Mouse (Mus musculus): ENCODE results near the gene Trcg1. TPM values are rescaled to one million over a fixed set of nuclear protein-coding genes. Genes with fewer than 3 reads are reported as not detected.

Trcg1 gene
- polyA plus RNA-seq, 1 experiment from 2014 or later = not detected

DNA sequence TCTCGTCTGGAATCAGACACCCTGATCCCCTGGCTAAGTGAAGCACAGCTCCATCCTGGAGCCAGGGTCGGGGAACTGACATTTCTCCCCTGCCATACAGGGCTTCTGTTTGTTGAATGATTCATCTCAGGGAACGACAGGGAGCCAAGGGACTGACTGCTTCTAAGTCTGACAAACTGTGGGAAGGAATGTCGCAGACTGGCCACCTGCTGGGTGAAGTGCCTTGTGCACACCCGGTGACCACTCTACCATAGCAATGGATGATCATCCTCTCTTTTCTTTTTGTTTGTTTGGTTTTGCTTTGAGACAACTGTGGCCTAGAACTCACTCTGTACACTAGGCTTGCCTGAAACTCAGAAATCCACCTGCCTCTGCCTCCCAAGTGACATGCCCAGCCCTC lies 6.6 kb downstream of the Trcg1 start:
- no peak overlapping the region for H3K4me3 ChIP-seq (ENCODE audit: low read length)
- no peaks in the 10 kb centered on the region for H3K9me3 ChIP-seq (replicated peaks; ENCODE audit: control insufficient read depth, low read length)
- H3K36me3 ChIP-seq (ENCODE audit: control insufficient read depth, insufficient read depth) = no peaks in the 10 kb centered on the region
- no peak for ATAC-seq (replicated peaks; ENCODE audit: extremely low read depth, insufficient read depth, low FRiP score)
- H3K27me3 ChIP-seq (ENCODE audit: control insufficient read depth, insufficient read depth, low read length) = no peaks in the 10 kb centered on the region
- no peak overlapping the region for H3K9ac ChIP-seq (ENCODE audit: low read length)
- H3K27ac ChIP-seq (ENCODE audit: low read length) = no peak overlapping the region
- H3K4me2 ChIP-seq (ENCODE audit: low read depth, low read length) = no peak overlapping the region
- H3K4me1 ChIP-seq (ENCODE audit: control insufficient read depth, insufficient read depth, low read length) = peaks cover 3% of the 10 kb centered on the region; the same call in 1 of the 2 replicates
- 35% methylated on average over 5 of the region's 5 CpGs for WGBS

DNA sequence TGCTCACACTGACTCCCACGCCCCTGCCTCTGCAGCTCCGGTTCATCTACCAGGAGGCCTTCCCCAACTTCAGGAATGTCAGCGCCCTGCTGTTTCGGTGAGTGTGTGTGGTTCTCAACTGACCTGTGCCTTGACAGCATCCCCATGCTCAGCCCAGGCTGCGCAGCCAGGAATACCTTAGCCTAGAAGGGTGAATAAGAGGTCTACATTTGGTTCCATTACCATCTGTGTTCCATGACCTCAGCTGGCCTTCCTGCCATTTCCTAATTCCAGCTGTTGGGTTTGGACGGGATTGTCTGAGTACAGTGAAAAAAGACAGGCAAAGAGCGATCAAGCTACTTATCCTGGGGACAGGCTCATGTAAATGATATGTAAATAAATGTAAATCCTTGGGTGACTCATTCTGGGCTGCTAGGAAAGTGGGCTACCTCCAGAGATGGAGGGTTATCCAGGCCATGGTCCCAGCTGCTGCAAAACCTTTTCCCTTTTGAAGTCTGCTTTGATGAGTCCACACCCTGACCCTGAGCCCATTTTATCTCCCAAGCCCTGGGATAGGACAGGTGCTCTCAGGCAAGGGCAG lies 7.8 kb downstream of the Trcg1 start:
- H3K4me1 ChIP-seq (ENCODE audit: control insufficient read depth, insufficient read depth, low read length) = peaks cover 3% of the 10 kb centered on the region; the same call in 1 of the 2 replicates
- H3K9me3 ChIP-seq (replicated peaks; ENCODE audit: control insufficient read depth, low read length) = no peaks in the 10 kb centered on the region
- no peak overlapping the region for H3K9ac ChIP-seq (ENCODE audit: low read length)
- WGBS = 40% methylated on average over 7 of the region's 7 CpGs
- H3K27me3 ChIP-seq (ENCODE audit: control insufficient read depth, insufficient read depth, low read length) = no peaks in the 10 kb centered on the region
- H3K4me3 ChIP-seq (ENCODE audit: low read length) = no peak overlapping the region
- ATAC-seq (replicated peaks; ENCODE audit: extremely low read depth, insufficient read depth, low FRiP score) = no peak
- no peak overlapping the region for H3K4me2 ChIP-seq (ENCODE audit: low read depth, low read length)
- no peaks in the 10 kb centered on the region for H3K36me3 ChIP-seq (ENCODE audit: control insufficient read depth, insufficient read depth)
- H3K27ac ChIP-seq (ENCODE audit: low read length) = no peak overlapping the region

DNA sequence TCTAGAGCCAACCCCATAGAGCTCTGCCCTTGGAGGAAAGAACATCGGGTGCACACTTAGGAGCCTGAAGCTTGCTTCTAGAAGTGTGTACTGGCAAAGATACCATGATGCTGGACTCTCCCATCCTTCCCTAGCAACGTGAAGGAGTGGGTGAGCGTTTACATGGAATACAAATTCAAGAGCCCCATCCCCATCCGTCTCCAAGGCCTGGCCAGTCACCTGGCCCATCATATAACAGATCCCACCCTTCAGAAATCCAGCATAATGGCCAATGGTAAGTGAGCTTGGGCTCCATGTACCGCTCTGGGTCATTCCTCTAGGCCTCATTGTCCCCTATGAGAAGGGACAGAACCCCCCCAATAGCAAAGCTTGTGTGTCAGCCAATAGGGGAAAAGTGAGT lies 10.1 kb downstream of the Trcg1 start:
- H3K36me3 ChIP-seq (ENCODE audit: control insufficient read depth, insufficient read depth) = 0 out of 2 replicates have a peak, but pooled peaks cover 5% of the 10 kb centered on the region
- H3K9ac ChIP-seq (ENCODE audit: low read length) = no peak overlapping the region
- H3K9me3 ChIP-seq (replicated peaks; ENCODE audit: control insufficient read depth, low read length) = no peaks in the 10 kb centered on the region
- no peak overlapping the region for H3K4me3 ChIP-seq (ENCODE audit: low read length)
- no peaks in the 10 kb centered on the region for H3K27me3 ChIP-seq (ENCODE audit: control insufficient read depth, insufficient read depth, low read length)
- H3K27ac ChIP-seq (ENCODE audit: low read length) = no peak overlapping the region
- ATAC-seq (replicated peaks; ENCODE audit: extremely low read depth, insufficient read depth, low FRiP score) = no peak
- H3K4me2 ChIP-seq (ENCODE audit: low read depth, low read length) = no peak overlapping the region
- H3K4me1 ChIP-seq (ENCODE audit: control insufficient read depth, insufficient read depth, low read length) = peaks cover 3% of the 10 kb centered on the region; the same call in 1 of the 2 replicates
- WGBS = 87% methylated on average over 5 of the region's 5 CpGs

- Histone ChIP-seq H3K4me2 (ENCODE audit: low read depth, low read length) (no peak overlapping the region), H3K4me1 (ENCODE audit: control insufficient read depth, insufficient read depth, low read length) (peaks cover 3% of the 10 kb centered on the region; the same call in 1 of the 2 replicates), H3K9ac (ENCODE audit: low read length) (no peak overlapping the region), H3K36me3 (ENCODE audit: control insufficient read depth, insufficient read depth) (peaks cover 12% of the 10 kb centered on the region; the same call in 1 of the 2 replicates), H3K9me3 (replicated peaks; ENCODE audit: control insufficient read depth, low read length) (no peaks in the 10 kb centered on the region), H3K27ac (ENCODE audit: low read length) (no peak overlapping the region), H3K27me3 (ENCODE audit: control insufficient read depth, insufficient read depth, low read length) (no peaks in the 10 kb centered on the region), H3K4me3 (ENCODE audit: low read length) (no peak overlapping the region)
- ATAC-seq (replicated peaks; ENCODE audit: extremely low read depth, insufficient read depth, low FRiP score) = no peak
- 35% methylated on average over 8 of the region's 8 CpGs for WGBS
Measured at GRCm38 (mm10) chr9:57247201-57247671, 10.9 kb downstream of the Trcg1 start.

DNA sequence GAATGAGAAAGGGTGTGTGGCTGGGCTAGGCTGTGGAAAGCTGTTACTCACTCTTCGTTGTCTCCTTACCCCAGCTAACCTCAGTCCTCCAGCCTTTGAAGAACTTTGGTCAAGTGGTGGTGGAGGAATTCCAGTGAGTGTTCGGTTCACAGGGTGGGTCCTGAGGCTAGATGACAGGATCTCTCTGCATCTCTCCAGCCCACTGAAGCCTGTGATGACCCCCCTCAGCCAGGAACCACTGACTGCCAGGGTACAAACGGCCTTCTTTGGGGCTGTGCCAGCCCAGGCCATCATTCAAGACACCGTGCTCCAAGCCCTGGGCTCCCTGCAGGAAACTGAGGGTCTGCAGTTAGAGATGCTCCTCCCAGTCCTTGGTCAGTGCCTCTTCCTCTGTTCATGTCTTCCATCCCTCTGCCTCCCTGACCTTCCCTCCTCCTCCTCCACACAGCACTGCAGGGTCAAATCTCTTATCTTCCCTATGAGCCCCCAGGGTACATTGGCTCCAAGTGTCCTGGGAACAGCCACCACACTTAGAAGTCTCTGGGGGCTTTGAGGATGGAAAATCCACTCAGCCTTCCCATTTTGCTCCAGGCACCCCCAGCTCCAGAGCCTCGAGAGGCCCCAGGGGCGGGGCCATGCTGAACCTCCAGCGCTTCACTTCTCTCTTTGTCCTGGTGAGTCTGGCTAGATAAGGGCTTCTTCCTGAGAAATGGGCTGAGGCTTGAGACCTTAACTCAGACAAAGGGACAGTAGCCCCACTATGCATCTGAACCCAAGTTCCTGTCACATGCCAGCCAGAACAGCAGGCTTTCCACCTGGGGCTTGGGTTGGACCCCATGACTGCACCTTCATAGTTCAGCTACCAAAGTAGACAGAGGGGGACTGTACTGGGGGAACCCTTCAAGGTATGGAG lies 11.9 kb downstream of the Trcg1 start:
- WGBS = 50% methylated on average over 7 of the region's 7 CpGs
- ATAC-seq (replicated peaks; ENCODE audit: extremely low read depth, insufficient read depth, low FRiP score) = no peak

DNA sequence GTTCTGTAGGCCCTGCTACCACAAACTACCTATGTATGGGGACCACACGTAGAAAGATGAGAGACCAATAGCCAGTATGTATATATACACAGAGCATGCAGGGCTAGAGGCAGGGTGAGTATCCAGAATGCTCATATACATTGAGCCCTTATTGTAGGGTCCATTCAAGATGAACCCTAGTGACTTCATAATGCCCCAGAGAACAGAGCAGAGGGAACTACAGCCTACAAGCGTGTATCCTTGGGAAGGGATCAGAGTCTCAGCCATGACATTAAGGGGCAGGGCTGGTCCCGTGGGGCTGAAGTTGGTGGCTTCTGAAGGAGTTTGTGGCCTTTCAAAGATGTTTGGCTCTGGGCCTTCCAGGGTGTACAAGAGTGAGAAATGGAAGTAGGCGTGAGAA lies 13.7 kb downstream of the Trcg1 start:
- H3K4me2 ChIP-seq (ENCODE audit: low read depth, low read length) = no peak overlapping the region
- no peak overlapping the region for H3K9ac ChIP-seq (ENCODE audit: low read length)
- no peak overlapping the region for H3K27ac ChIP-seq (ENCODE audit: low read length)
- WGBS = 80% methylated on average over 4 of the region's 4 CpGs
- no peak overlapping the region for H3K4me3 ChIP-seq (ENCODE audit: low read length)
- no peak for ATAC-seq (replicated peaks; ENCODE audit: extremely low read depth, insufficient read depth, low FRiP score)
- no peaks in the 10 kb centered on the region for H3K9me3 ChIP-seq (replicated peaks; ENCODE audit: control insufficient read depth, low read length)
- H3K4me1 ChIP-seq (ENCODE audit: control insufficient read depth, insufficient read depth, low read length) = peaks cover 6% of the 10 kb centered on the region; the same call in 1 of the 2 replicates
- peaks cover 28% of the 10 kb centered on the region for H3K36me3 ChIP-seq (ENCODE audit: control insufficient read depth, insufficient read depth)
- no peaks in the 10 kb centered on the region for H3K27me3 ChIP-seq (ENCODE audit: control insufficient read depth, insufficient read depth, low read length)

More for the DNA sequence above, 11.9 kb downstream of the Trcg1 start:
- Histone ChIP-seq H3K27ac (ENCODE audit: low read length) (no peak overlapping the region), H3K36me3 (ENCODE audit: control insufficient read depth, insufficient read depth) (peaks cover 22% of the 10 kb centered on the region), H3K4me2 (ENCODE audit: low read depth, low read length) (no peak overlapping the region), H3K9me3 (replicated peaks; ENCODE audit: control insufficient read depth, low read length) (no peaks in the 10 kb centered on the region), H3K4me3 (ENCODE audit: low read length) (no peak overlapping the region), H3K4me1 (ENCODE audit: control insufficient read depth, insufficient read depth, low read length) (peaks cover 3% of the 10 kb centered on the region; the same call in 1 of the 2 replicates), H3K9ac (ENCODE audit: low read length) (no peak overlapping the region), H3K27me3 (ENCODE audit: control insufficient read depth, insufficient read depth, low read length) (no peaks in the 10 kb centered on the region)

- H3K27ac ChIP-seq (ENCODE audit: low read length) = no peak overlapping the region
- ATAC-seq (replicated peaks; ENCODE audit: extremely low read depth, insufficient read depth, low FRiP score) = no peak
- H3K27me3 ChIP-seq (ENCODE audit: control insufficient read depth, insufficient read depth, low read length) = no peaks in the 10 kb centered on the region
- H3K4me1 ChIP-seq (ENCODE audit: control insufficient read depth, insufficient read depth, low read length) = peaks cover 8% of the 10 kb centered on the region; the same call in 1 of the 2 replicates
- H3K9me3 ChIP-seq (replicated peaks; ENCODE audit: control insufficient read depth, low read length) = no peaks in the 10 kb centered on the region
- 80% methylated on average over 2 of the region's 2 CpGs for WGBS
- H3K9ac ChIP-seq (ENCODE audit: low read length) = no peak overlapping the region
- H3K4me2 ChIP-seq (ENCODE audit: low read depth, low read length) = no peak overlapping the region
- no peak overlapping the region for H3K4me3 ChIP-seq (ENCODE audit: low read length)
- peaks cover 28% of the 10 kb centered on the region for H3K36me3 ChIP-seq (ENCODE audit: control insufficient read depth, insufficient read depth)
Measured at GRCm38 (mm10) chr9:57251139-57251538, 14.8 kb downstream of the Trcg1 start.

GRCm38 (mm10) chr9:57254061-57254460 lies 17.7 kb downstream of the Trcg1 start:
- ATAC-seq (replicated peaks; ENCODE audit: extremely low read depth, insufficient read depth, low FRiP score) = no peak
- Histone ChIP-seq H3K9me3 (replicated peaks; ENCODE audit: control insufficient read depth, low read length) (no peaks in the 10 kb centered on the region), H3K36me3 (ENCODE audit: control insufficient read depth, insufficient read depth) (peaks cover 37% of the 10 kb centered on the region), H3K27ac (ENCODE audit: low read length) (no peak overlapping the region), H3K4me1 (ENCODE audit: control insufficient read depth, insufficient read depth, low read length) (peaks cover 5% of the 10 kb centered on the region; the same call in 1 of the 2 replicates), H3K4me3 (ENCODE audit: low read length) (no peak overlapping the region), H3K27me3 (ENCODE audit: control insufficient read depth, insufficient read depth, low read length) (no peaks in the 10 kb centered on the region), H3K4me2 (ENCODE audit: low read depth, low read length) (no peak overlapping the region), H3K9ac (ENCODE audit: low read length) (no peak overlapping the region)
- 66% methylated on average over 7 of the region's 7 CpGs for WGBS

Measured in heart, embryonic 16.5 days (tissue).